Mouse (Mus musculus) limb, embryonic 14.5 days (tissue): ENCODE measurements around the gene B4galt1. TPM values are rescaled to one million over a fixed set of nuclear protein-coding genes. Genes with fewer than 3 reads are reported as not detected.

Source experiments
- ATAC-seq: fragments of 200-750 bp; cut with Nextera tagmentation; 2 replicates; pipeline ENCODE4 v1.8.0; 2017; ENCODE audit warnings: low read depth, moderate number of reproducible peaks, moderate TSS enrichment; ENCODE audit not compliant: low FRiP score
- DNase-seq: peaks from one replicate; pipeline ENCODE4 v3.0.0-alpha.2; 2015; ENCODE audit warnings: low spot score
- H3K27ac ChIP-seq: fragments of 300-500 bp; sonication (generic); replicated peaks from 2 replicates; pipeline ENCODE4 v1.5.1; 2014; ENCODE audit warnings: low read depth, mild to moderate bottlenecking, low read length, moderate library complexity, mixed read lengths
- H3K27me3 ChIP-seq: fragments of 300-500 bp; sonication (generic); 2 replicates; pipeline ENCODE4 v1.6.1; 2014; ENCODE audit warnings: low read length, mixed read lengths; ENCODE audit not compliant: control insufficient read depth, insufficient read depth
- H3K36me3 ChIP-seq: fragments of 300-500 bp; sonication (generic); 2 replicates; pipeline ENCODE4 v1.6.1; 2014; ENCODE audit warnings: mild to moderate bottlenecking, low read length, moderate library complexity, mixed read lengths; ENCODE audit not compliant: control insufficient read depth, insufficient read depth
- H3K4me1 ChIP-seq: fragments of 300-500 bp; sonication (generic); 2 replicates; pipeline ENCODE4 v1.6.1; 2014; ENCODE audit warnings: antibody characterized with exemption, low read length, mixed read lengths; ENCODE audit not compliant: control insufficient read depth, insufficient read depth
- H3K4me2 ChIP-seq: fragments of 300-500 bp; sonication (generic); replicated peaks from 2 replicates; pipeline ENCODE4 v1.6.1; 2014; ENCODE audit warnings: low read depth, mild to moderate bottlenecking, low read length, moderate library complexity; ENCODE audit not compliant: severe bottlenecking
- H3K4me3 ChIP-seq: fragments of 300-500 bp; sonication (generic); replicated peaks from 2 replicates; pipeline ENCODE4 v1.5.1; 2014; ENCODE audit warnings: low read length
- H3K9ac ChIP-seq: fragments of 300-500 bp; sonication (generic); 2 replicates; pipeline ENCODE4 v1.6.1; 2014; ENCODE audit warnings: mild to moderate bottlenecking, low read depth, low read length, moderate library complexity; ENCODE audit not compliant: severe bottlenecking
- H3K9me3 ChIP-seq: fragments of 300-500 bp; sonication (generic); 2 replicates; pipeline ENCODE4 v1.6.1; 2016; ENCODE audit warnings: low read length; ENCODE audit not compliant: control insufficient read depth
- POLR2A ChIP-seq: fragments of 200-500 bp; IDR thresholded peaks from 2 replicates; pipeline ENCODE4 v1.8.0; 2012; ENCODE audit warnings: inconsistent platforms, mild to moderate bottlenecking, moderate library complexity, borderline replicate concordance; ENCODE audit not compliant: insufficient read depth, insufficient read length; ENCODE audit errors: extremely low read depth
- WGBS: fragments of 180-500 bp; shearing (Covaris S2); extraction: QIAGEN DNeasy Blood & Tissue Kit; methylation state at CpG from one replicate; pipeline ENCODE4 v1.1.7; 2014; 5-methylcytosine and 5-hydroxymethylcytosine counted together
- polyA plus RNA-seq, 2 experiments: library from polyadenylated mRNA; depleted of rRNA in 1 of 2; stranded (reverse) in 1 of 2; unstranded in 1 of 2; fragments of >200 nt; fragmentation: Nextera tagmentation in 1 of 2; extraction: Ambion mirVana in 1 of 2; gene quantifications; 2 replicates each; pipeline versions ENCODE4 v1.2.1 to v1.2.3; 2012 to 2014

B4galt1 gene
- polyA plus RNA-seq, 2 experiments = 35.9 to 52.3 TPM

- H3K4me3 ChIP-seq = peak overlapping the region; percentile 71
- no peaks in the 10 kb centered on the region for H3K9me3 ChIP-seq
- TF ChIP-seq POLR2A = no peak
- H3K9ac ChIP-seq = peak overlapping the region; percentile 80
- no peak for DNase-seq
- peaks cover 30% of the 10 kb centered on the region for H3K4me1 ChIP-seq
- 26% methylated on average over 5 of the region's 5 CpGs for WGBS
- H3K36me3 ChIP-seq = no peaks in the 10 kb centered on the region
- H3K4me2 ChIP-seq = peak overlapping the region; percentile 46
- ATAC-seq = no peak
- peak overlapping the region; percentile 49; the same call in 1 of the 2 replicates for H3K27ac ChIP-seq
- H3K27me3 ChIP-seq = no peaks in the 10 kb centered on the region
Observed at GRCm38 (mm10) chr4:40852249-40852781, 1.5 kb downstream of the B4galt1 start.

- DNase-seq (no peak), ATAC-seq (no peak)
- no peaks in the 10 kb centered on the region for H3K9me3 ChIP-seq
- H3K9ac ChIP-seq = peak overlapping the region; percentile 80
- H3K36me3 ChIP-seq = no peaks in the 10 kb centered on the region
- H3K27me3 ChIP-seq = no peaks in the 10 kb centered on the region
- peak overlapping the region; percentile 71 for H3K4me3 ChIP-seq
- no peak for TF ChIP-seq POLR2A
- peak overlapping the region; percentile 46 for H3K4me2 ChIP-seq
- 73% methylated on average over 4 of the region's 4 CpGs for WGBS
- peaks cover 30% of the 10 kb centered on the region for H3K4me1 ChIP-seq
- peak overlapping the region; percentile 49; the same call in 1 of the 2 replicates for H3K27ac ChIP-seq
Observed at GRCm38 (mm10) chr4:40851763-40852248, 2.0 kb downstream of the B4galt1 start.

DNA sequence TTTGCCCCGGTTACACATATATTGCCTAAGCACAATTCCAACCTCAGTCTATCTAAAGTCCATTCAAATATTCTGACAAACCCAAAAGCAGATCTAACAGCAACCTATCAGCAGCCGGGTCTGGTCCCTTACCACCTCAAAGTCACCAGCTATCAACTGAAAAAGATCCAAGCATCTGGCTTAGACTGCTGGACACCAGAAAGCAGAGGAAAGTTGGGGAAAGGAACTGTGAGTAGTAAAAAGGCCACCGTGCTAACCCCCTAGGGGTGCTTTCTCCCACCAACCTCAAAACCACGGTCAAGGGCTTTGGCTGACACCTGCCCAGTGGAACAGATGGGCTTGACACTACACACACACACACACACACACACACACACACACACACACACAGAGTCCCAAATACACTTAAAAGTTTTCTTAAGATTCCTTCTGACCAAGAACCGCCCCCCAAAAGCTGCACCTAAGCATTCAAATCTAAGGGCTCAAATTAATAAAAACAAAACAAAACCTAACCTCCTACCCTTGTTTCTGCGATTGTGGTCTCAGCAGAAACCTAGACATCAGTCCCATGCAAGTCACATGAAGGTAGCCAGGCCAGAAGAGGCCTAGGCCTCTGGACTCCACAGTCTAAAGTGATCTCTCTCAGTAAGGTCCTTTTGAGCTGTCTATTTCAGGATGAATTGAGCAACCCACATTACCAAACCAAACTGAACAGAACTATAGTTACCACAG lies 2.6 kb downstream of the B4galt1 start:
- no peak for ATAC-seq
- whole genome bisulfite sequencing = 64% methylated on average over 6 of the region's 6 CpGs
- H3K9me3 ChIP-seq = no peaks in the 10 kb centered on the region
- DNase-seq = no peak
- H3K36me3 ChIP-seq = no peaks in the 10 kb centered on the region
- peak overlapping the region; percentile 71 for H3K4me3 ChIP-seq
- peaks cover 30% of the 10 kb centered on the region for H3K4me1 ChIP-seq
- peak overlapping the region; percentile 46 for H3K4me2 ChIP-seq
- no peak for TF ChIP-seq POLR2A
- H3K27me3 ChIP-seq = no peaks in the 10 kb centered on the region
- H3K9ac ChIP-seq = peak overlapping the region; percentile 31; the same call in 1 of the 2 replicates
- H3K27ac ChIP-seq = no peak overlapping the region; the same call in 1 of the 2 replicates

DNA sequence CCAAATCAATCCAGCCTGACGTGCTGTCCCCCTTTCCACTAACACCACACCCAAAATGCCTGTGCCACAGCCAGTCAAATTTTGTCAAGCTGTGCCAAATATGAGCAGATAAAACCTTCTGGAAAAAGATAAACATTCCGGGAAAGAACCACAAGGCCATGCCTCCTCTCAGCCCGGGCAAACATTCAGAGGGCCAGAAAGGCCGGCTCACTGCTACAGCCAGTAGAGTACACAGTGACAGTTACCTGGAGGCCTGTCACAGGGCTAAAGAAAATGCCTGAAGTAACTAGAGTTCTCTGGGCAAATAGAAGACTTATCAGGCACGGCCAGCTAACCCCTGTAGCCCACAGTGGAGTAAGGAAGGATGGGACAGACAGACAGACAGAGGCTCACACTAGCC lies 3.2 kb downstream of the B4galt1 start:
- Histone ChIP-seq H3K4me2 (peak overlapping the region; percentile 46), H3K9ac (0 out of 2 replicates have a peak overlapping the region, but pooled peaks have one; percentile 31), H3K4me3 (0 out of 2 replicates have a peak overlapping the region, but pooled peaks have one; percentile 10), H3K36me3 (no peaks in the 10 kb centered on the region), H3K9me3 (no peaks in the 10 kb centered on the region), H3K4me1 (peaks cover 32% of the 10 kb centered on the region), H3K27me3 (no peaks in the 10 kb centered on the region), H3K27ac (no peak overlapping the region)
- TF ChIP-seq POLR2A = no peak
- ATAC-seq (no peak), DNase-seq (no peak)
- 84% methylated on average over 5 of the region's 5 CpGs for WGBS

- Histone ChIP-seq H3K9ac (no peak overlapping the region), H3K4me1 (peaks cover 40% of the 10 kb centered on the region), H3K4me3 (no peak overlapping the region), H3K36me3 (no peaks in the 10 kb centered on the region), H3K27ac (no peak overlapping the region), H3K9me3 (no peaks in the 10 kb centered on the region), H3K4me2 (no peak overlapping the region), H3K27me3 (no peaks in the 10 kb centered on the region)
- DNase-seq (no peak), ATAC-seq (no peak)
- TF ChIP-seq POLR2A = no peak
- WGBS = 83% methylated on average over 3 of the region's 3 CpGs
Observed at GRCm38 (mm10) chr4:40849518-40849917, 4.3 kb downstream of the B4galt1 start.
